Mouse (Mus musculus): ENCODE results near the gene Lhx9.

Gene Lhx9

DNA sequence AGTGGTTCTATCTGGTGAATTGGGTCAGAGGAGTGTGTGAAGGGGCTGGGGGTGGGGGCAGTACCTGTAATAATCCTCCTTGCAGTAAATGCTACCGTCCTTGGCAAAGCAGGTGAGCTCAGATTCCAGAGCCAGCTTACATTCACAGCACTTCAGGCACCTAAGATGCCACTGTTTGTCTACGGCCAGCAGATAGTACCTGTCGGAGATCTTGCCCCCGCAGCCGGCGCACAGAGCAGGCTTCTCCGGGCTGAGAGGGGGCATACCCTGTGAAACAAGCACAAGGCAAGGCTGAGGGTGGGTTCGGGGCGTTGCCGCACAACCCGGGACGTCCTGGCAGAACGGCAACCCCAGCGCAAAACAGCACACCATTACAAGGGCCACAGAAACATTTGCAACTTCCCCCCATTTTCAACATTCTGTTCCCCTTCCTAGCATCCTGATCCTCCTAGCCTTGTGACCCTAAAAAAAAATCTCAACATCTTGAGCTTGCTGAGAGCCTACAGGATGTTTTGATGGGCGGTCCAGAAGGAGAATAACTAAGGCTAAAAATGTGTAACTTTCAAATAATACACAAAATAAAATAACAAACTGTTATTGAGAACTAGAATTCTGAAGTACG, 8.5 kb downstream of the Lhx9 start:
- DNase-seq (ENCODE audit: low spot score in 2 of 2) = no peak

DNA sequence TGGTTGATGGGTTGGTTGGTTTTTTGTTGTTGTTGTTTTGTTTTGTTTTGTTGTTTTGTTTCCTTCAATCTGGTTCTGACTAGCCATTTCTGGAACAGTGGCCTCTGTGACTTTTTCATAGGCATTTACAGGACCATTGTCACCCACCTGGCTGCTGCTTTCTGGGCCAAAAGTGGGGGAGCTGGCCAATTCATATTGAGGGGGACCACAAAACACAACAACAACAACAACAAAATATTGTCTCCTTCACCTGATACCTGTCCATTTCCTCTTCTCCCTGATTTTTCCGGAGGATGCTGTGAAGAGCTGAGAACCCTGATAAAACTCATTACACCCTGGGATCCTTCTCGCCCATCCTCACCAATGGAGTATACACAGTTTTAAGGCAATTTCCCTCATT, 9.1 kb downstream of the Lhx9 start:
- DNase-seq (ENCODE audit: low spot score in 2 of 2) = no peak

DNA sequence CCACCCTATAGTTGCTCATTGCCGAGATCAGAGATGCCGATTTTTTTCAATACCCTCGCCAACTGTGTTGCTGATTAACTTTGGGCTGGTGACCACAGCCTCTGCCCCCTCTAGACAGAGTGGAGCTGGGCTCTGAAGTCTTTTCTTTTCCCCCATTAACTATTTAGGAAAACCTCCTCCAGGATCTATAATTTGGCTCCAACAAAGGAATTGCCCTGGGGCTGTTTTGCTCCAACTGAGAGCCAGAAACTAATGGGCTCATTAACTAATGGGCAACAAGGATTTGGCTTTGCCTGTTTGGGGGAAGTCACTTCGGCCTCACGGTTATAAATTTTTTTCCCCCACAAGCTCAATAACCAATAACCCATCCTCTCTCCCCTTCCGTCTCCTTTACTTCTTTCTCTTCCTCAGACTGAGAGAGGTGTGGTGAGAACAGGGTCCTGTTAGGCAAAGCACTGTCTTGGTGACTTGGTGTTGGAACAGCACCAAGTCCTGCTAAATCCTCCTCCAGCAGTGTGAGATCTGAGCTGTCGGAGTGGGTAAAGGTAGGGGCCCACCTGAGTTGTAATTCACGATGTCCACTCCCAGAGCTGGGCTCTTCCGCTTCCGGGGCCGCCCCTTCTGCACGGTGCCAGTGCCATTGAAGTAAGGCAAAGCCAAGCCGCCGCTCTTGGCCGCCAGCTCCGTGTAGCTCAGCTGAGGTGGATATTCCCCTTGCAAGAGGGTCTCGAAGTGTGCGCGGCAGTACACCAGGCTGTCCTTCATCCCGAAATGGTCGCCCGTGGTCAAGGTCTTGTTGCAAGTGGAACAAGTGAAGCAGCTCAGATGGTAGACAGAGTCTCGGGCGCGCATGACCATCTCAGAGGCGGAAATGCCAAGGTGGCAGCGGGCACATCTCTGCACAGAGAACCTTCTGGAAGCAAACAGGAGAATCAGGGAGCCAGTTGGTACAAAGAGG, 10.3 kb downstream of the Lhx9 start:
- no peak for DNase-seq (ENCODE audit: low spot score in 2 of 2)

GRCm38 (mm10) chr1:138835355-138835900, 12.9 kb downstream of the Lhx9 start:
- DNase-seq (ENCODE audit: low spot score in 2 of 2) = no peak

DNA sequence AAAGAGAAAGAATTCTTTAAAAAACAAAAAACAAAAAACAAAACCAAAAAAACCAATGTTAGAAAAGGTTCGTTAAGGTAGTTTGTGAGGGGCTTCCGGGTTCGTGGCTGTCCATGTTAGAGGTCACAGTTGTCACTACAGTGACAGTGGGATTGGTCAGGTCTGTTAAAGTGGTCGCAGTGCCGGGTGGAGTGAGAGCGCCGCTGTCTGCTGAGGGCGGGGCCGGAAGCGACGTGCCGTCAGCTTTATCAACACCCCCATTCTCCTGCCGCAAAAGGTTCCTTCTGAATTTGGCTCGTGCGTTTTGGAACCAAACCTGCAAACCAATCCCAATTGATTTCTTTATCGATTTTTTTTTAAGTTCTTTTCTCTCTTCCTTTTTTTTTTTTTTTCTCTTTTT, 17.1 kb downstream of the Lhx9 start:
- no peak for DNase-seq (ENCODE audit: low spot score in 2 of 2)

DNA sequence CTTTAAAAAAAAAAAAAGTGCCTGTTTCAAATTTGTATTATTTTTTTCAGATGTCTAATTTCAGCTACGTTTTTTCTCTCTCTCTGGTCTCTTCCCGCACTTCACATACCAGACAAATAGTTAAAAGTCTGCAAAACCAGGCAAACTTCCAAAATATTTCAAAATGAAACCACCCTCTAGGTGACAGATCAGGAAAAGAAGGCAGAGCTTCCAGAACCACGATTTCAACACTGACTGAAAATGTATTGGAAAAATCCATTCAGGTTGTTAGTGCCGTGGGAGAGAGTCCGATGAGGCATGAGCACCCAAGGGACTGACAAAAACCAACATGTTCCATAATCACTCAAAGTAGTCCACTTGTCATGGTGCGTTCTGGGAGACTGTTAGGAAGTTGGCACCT, 21.5 kb downstream of the Lhx9 start:
- no peak for DNase-seq (ENCODE audit: low spot score in 2 of 2)

GRCm38 (mm10) chr1:138822985-138823322, 25.4 kb downstream of the Lhx9 start:
- DNase-seq (ENCODE audit: low spot score in 2 of 2) = no peak

GRCm38 (mm10) chr1:138822255-138822984, 26.0 kb downstream of the Lhx9 start:
- no peak for DNase-seq (ENCODE audit: low spot score in 2 of 2)

DNA sequence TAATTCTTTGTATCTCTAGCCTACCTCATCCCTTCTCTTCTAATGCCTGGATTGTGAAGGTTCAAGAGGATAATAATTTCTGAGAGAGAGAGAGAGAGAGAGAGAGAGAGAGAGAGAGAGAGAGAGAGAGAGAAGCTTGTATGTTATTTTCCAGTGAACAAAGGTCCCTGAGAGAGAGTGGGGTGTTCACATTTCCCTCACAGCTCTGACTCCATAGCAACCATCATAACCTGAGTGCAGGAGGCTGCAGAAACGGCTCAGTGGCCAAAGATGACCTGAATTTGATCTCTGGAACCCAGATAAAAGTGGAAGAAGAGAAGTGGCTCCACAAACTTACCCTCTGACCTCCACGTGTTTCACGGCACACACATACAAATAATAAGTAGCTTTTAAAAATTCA, 46.6 kb downstream of the Lhx9 start:
- no peak for DNase-seq (ENCODE audit: low spot score in 2 of 2)

DNA sequence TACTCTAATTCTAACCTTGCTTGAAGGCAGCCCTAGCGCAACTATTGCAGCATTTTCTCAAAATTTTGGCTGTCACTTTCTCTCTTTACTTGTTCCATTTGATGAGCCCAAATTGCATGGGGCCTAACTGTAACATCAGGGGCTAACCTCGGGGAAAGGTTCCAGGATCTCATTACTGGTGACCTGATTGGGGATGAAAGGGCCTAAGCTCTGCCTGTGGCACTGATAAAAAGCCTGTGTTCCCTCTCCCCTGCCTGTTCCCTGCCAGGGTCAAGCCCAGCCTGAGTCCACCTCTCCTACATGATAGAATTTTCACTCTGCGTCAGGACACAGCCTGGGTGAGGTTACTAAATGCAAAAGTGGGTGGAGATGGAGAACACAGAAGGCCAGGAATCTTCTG, 47.1 kb downstream of the Lhx9 start:
- DNase-seq (ENCODE audit: low spot score in 2 of 2) = no peak

DNA sequence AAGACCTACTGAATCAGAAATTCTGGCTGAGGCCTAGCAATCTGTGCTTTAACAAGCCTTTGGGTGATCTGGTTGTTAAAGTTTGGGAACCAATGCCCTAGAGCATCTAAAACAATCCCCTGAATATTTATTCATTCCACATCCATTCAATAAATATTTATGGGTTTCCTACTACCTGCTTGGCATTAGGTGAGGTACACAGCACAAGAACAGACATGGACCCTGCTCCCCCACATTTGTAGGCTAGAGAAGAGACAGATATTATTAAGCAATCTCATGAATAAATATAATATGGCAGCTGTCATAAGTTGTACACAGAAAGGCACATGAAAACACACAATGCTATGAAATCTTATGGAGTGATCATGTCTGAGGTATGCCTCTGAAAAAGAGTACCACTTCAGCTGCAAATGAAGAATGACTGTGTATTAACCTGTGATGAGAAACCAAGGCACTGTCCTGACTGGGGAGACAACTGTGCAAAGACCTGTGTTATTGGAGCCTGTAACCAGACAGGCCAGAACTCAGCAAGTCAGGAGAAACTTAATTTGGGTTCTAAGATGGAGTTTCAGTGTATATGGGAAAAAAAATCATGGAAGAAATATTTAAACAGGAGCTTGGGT, 48.6 kb downstream of the Lhx9 start:
- DNase-seq (ENCODE audit: low spot score in 2 of 2) = no peak

- no peak for DNase-seq (ENCODE audit: low spot score in 2 of 2)
Measured at GRCm38 (mm10) chr1:138798110-138798509, 50.3 kb downstream of the Lhx9 start.

DNA sequence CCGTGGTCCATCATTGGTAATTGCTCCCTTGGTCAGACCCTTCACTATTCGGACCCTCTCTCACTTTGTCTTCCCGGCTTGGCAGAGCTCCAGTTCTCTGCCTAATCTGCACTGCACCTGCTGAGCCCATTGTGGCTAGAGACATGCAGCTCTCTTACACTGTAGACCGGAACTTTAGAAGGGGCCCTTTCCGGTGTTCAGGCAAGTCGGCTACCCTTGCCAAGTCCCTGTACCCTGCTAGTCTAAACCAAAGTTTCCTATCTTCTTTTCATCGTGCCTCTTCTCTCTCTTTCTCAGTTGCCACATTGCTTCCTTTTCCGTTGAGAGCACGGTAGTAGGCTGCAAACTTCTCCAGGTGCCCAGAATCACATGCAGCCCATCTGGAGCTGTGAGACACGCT, 62.5 kb downstream of the Lhx9 start:
- DNase-seq (ENCODE audit: low spot score in 2 of 2) = no peak

GRCm38 (mm10) chr1:138784019-138784418, 64.4 kb downstream of the Lhx9 start:
- no peak for DNase-seq (ENCODE audit: low spot score in 2 of 2)

Data from frontal cortex, postnatal 36 days (tissue).